ENCODE assay signal across 8 mouse cellular contexts in the genomic region with DNA sequence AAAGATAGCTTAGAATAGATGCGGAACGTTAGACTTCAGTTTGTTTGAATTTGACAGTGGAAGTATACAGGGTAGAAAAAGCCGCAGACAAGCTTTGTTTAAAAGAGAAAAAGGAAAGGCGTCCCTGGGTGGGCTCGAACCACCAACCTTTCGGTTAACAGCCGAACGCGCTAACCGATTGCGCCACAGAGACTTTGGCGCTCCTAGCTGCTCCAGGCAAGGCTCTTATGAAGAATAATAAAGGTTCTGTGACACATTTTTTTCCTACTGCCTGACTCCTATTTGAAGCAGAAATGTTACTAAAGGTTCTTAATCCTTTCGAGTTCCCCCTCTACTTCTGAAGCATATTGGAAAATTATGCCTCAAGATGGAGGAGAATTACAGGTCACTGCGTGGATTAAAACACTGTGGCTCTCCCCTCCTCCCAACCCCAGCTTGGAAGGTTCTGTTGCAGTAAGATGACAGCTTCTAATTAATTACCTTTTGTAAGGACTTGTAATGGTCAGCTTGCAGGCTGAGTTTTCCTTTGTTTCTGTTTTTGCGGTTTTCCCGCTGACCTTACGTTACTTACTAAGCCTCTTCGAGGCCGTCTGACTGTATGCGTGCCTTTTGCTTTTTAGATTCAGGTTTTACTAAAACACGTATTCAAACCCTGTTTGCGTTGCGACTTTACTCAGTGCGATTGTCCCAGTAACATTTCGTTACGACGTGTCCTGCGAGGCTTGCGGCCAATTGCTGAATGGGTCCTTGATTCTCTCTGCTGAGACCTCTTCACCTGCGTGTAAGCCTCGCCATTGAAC.
DNase-seq lines count a peak whose midpoint lies in the region; ATAC-seq lines count a peak whose summit lies in the region.

No protein-coding gene starts in this region.

- DNase-seq in adrenal gland, adult 2 months: peak; percentile 88
- peak; percentile 95 for DNase-seq in embryo, embryonic 10.5 days (ENCODE audit: low spot score)
- DNase-seq in gastrocnemius, postnatal 14 days: peak; percentile 75
- peak; percentile 84 for DNase-seq in induced T-regulatory cell, adult 2 months (ENCODE audit: low read depth)
- DNase-seq in left cerebral cortex, adult 8-10 months (ENCODE audit: low spot score in 2 of 2): peak; percentile 68 to 98
- DNase-seq in right cerebral cortex, postnatal 10 days (ENCODE audit: low spot score in 2 of 2): peak; percentile 88 to 92
- DNase-seq in urinary bladder, postnatal 4 days (ENCODE audit: low spot score in 2 of 2): peak; percentile 66 to 78

- ATAC-seq in megakaryocyte, adult 5-6 weeks (ENCODE audit: poor library complexity, severe bottlenecking): peak; percentile 53

- intact Hi-C loops in gastrocnemius, postnatal 14 days (cut with DNase I; ENCODE audit: low total_unique reads): no loop called here

Comparison
In these comparisons a context has a peak if more than half of its experiments do, and no peak if none do; other contexts are left out.
1. Peak in every context shown above with its lines: DNase-seq and ATAC-seq.